Mouse (Mus musculus) myocyte (in vitro differentiated cells): ENCODE data around the gene Dab2.

Source experiments
- CEBPB ChIP-seq: IDR thresholded peaks from 2 replicates; pipeline ENCODE4 v1.6.1; 2011; ENCODE audit warnings: mild to moderate bottlenecking, moderate library complexity; ENCODE audit not compliant: poor library complexity, insufficient read depth, severe bottlenecking
- E2F4 ChIP-seq: IDR thresholded peaks from one replicate; pipeline ENCODE4 v1.6.1; 2011; ENCODE audit warnings: mild to moderate bottlenecking, control low read depth, moderate library complexity; ENCODE audit not compliant: insufficient read depth
- MAX ChIP-seq: IDR thresholded peaks from one replicate; pipeline ENCODE4 v1.6.1; 2011; ENCODE audit warnings: low read depth, mild to moderate bottlenecking, control low read depth
- MYOD1 ChIP-seq, 3 experiments: IDR thresholded peaks; one replicate each; pipeline ENCODE4 v1.6.1; 2011; ENCODE audit warnings: control low read depth in 2 of 3, low read depth in 2 of 3, mild to moderate bottlenecking in 2 of 3, moderate library complexity in 1 of 3; ENCODE audit not compliant: insufficient read length in 2 of 3, control insufficient read depth in 1 of 3
- POLR2A ChIP-seq: IDR thresholded peaks from one replicate; pipeline ENCODE4 v1.6.1; 2011; ENCODE audit warnings: low read depth, mild to moderate bottlenecking, control low read depth, moderate library complexity; ENCODE audit not compliant: insufficient read length

- TF ChIP-seq E2F4: no peak
- TF ChIP-seq POLR2A: no peak
- no peak for TF ChIP-seq CEBPB
- TF ChIP-seq MAX: no peak
- no peak for TF ChIP-seq MYOD1 (IDR thresholded peaks at IDR 0.05; ENCODE audit: control insufficient read depth in 1 of 3, insufficient read length in 2 of 3, low read depth in 2 of 3)
Measured at GRCm38 (mm10) chr15:6384027-6384426, 84.4 kb downstream of the Dab2 start.
